Comparison of ENCODE assay signal across 13 mouse cellular contexts in genomic region chr5:139738592-139739315, GRCm38 (mm10). TPM values are rescaled to one million over a fixed set of nuclear protein-coding genes. Genes with fewer than 3 reads are reported as not detected.
DNase-seq lines count a peak whose midpoint lies in the region; ATAC-seq and TF ChIP-seq lines count a peak whose summit lies in the region.
"Had no signal": no experiment of that assay in that cellular context is flagged by ENCODE, and none has a peak within 500 bp of the region (broad histone marks: within the 10 kb centered on the region; RNA-seq: fewer than 3 reads in every experiment).

No protein-coding gene starts in this region.

- TF ChIP-seq POLR2A in spleen, adult 2 months (IDR thresholded peaks at IDR 0.05; ENCODE audit: low read depth, low read length), result no peak

- H3K4me1 ChIP-seq in spleen, adult 2 months (ENCODE audit: control insufficient read depth, insufficient read depth, insufficient read length), result peaks cover 9% of the 10 kb centered on the region; the same call in 1 of the 2 replicates
- peaks cover 21% of the 10 kb centered on the region for H3K4me1 ChIP-seq in midbrain, embryonic 13.5 days (replicated peaks)

- 75% methylated on average over 7 of the region's 7 CpGs for WGBS in spleen, adult 2 months
- WGBS in midbrain, embryonic 13.5 days, result 70% methylated on average over 7 of the region's 7 CpGs

- H3K27ac ChIP-seq in spleen, adult 2 months (ENCODE audit: insufficient read depth, low read length), result peak overlapping the region; percentile 10; the same call in 1 of the 2 replicates
- no peak overlapping the region for H3K27ac ChIP-seq in midbrain, embryonic 13.5 days

- ATAC-seq in midbrain, embryonic 13.5 days, result no peak
- ATAC-seq: forebrain, embryonic 16.5 days had no signal

- H3K4me2 ChIP-seq in midbrain, embryonic 13.5 days (replicated peaks), result no peak overlapping the region

- no peak overlapping the region for H3K4me3 ChIP-seq in spleen, adult 2 months (ENCODE audit: extremely low read depth, insufficient read depth, insufficient read length)
- H3K4me3 ChIP-seq in midbrain, embryonic 13.5 days (replicated peaks), result no peak overlapping the region

- no peaks in the 10 kb centered on the region for H3K9me3 ChIP-seq in midbrain, embryonic 13.5 days

- H3K36me3 ChIP-seq in spleen, adult 2 months (ENCODE audit: control insufficient read depth, insufficient read depth, low read length), result no peaks in the 10 kb centered on the region
- no peaks in the 10 kb centered on the region for H3K36me3 ChIP-seq in midbrain, embryonic 13.5 days

- H3K9ac ChIP-seq in midbrain, embryonic 13.5 days (replicated peaks), result no peak overlapping the region

- no peak for TF ChIP-seq CTCF in spleen, adult 2 months (IDR thresholded peaks at IDR 0.05; ENCODE audit: extremely low read depth, insufficient read depth, insufficient read length, insufficient replicate concordance)

- DNase-seq in MEL-GATA-1-ER (ENCODE audit: extremely low read depth, low read depth), result peak; percentile 89
- peak; percentile 89 for DNase-seq in c-Kit-positive CD71-positive TER-119-negative erythroid progenitor cells, embryonic 14.5 days (ENCODE audit: low read depth)
- DNase-seq in liver, result peak; percentile 92
- no peak for DNase-seq in spleen, adult 2 months (ENCODE audit: low read depth in 1 of 2, low spot score in 2 of 2)
- DNase-seq in MN1 (ENCODE audit: low spot score), result no peak
- no peak for DNase-seq in kidney, postnatal 4 days
- DNase-seq: adrenal gland, postnatal 36 days; cerebellum, adult 8-10 months; gastrocnemius, postnatal 36 days; lung, postnatal 4 days had no signal

- 0 out of 2 replicates have a peak, but pooled peaks cover 3% of the 10 kb centered on the region for H3K27me3 ChIP-seq in spleen, adult 2 months (ENCODE audit: control insufficient read depth, insufficient read depth, low read length)
- peaks cover 5% of the 10 kb centered on the region; the same call in 1 of the 2 replicates for H3K27me3 ChIP-seq in midbrain, embryonic 13.5 days
- H3K27me3 ChIP-seq: CH12.LX had no signal

RNA-seq across cellular contexts. Expression of gene Micall2, which starts 2.6 kb away (rescaled TPM):
- 7.0 and 7.6 TPM in 2 replicates for polyA plus RNA-seq in spleen, adult 2 months (2012; rRNA removed)
- 7.5 and 8.9 TPM in 2 replicates for polyA plus RNA-seq in midbrain, embryonic 13.5 days (2015; fragmentation: Nextera tagmentation; extraction: Ambion mirVana)

RNA-seq across cellular contexts. Expression of gene Ints1, which starts 36.7 kb away (rescaled TPM):
- polyA plus RNA-seq in spleen, adult 2 months (2012; rRNA removed), result 72.1 and 85.4 TPM in 2 replicates
- 24.0 and 28.9 TPM in 2 replicates for polyA plus RNA-seq in midbrain, embryonic 13.5 days (2015; fragmentation: Nextera tagmentation; extraction: Ambion mirVana)

RNA-seq across cellular contexts. Expression of gene Mafk, which starts 52.6 kb away (rescaled TPM):
- polyA plus RNA-seq in spleen, adult 2 months (2012; rRNA removed), result 26.8 and 29.7 TPM in 2 replicates
- 15.4 TPM in 2 replicates for polyA plus RNA-seq in midbrain, embryonic 13.5 days (2015; fragmentation: Nextera tagmentation; extraction: Ambion mirVana)

Comparison
In these comparisons a context has a peak if more than half of its experiments do, and no peak if none do; other contexts are left out.
1. DNase-seq: peak in MEL-GATA-1-ER (single experiment), c-Kit-positive CD71-positive TER-119-negative erythroid progenitor cells, embryonic 14.5 days (single experiment) and liver (single experiment); none in spleen, adult 2 months (0 of 2), MN1 (single experiment) and kidney, postnatal 4 days (0 of 2).